Mouse (Mus musculus): ENCODE results near the gene Fbxl15. TPM values are rescaled to one million over a fixed set of nuclear protein-coding genes. Genes with fewer than 3 reads are reported as not detected.
A peak's percentile ranks its signal among the peaks of the same experiment; 100 is the strongest.

Gene Fbxl15
- total RNA-seq, 4 experiments from 2014 or later, result 23.7 to 27.6 (median 25.1) TPM

DNA sequence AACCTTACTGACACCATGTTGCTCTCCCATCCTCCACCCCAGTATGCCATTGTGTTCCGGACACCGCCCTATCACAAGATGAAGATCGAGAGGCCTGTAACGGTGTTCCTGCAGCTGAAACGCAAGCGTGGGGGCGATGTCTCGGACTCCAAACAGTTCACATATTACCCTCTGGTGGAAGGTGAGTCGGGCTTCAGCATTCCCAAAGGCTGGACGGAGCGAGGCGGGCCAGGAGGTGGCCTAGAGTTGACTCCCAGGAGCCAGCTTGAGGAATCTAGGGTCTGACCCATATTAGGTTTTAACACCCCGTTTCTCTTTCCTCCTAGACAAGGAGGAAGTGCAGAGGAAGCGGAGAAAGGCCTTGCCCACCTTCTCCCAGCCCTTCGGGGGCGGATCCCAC, 19.7 kb upstream of the Fbxl15 start:
- DNase-seq (ENCODE audit: low spot score in 2 of 2), result no peak

DNA sequence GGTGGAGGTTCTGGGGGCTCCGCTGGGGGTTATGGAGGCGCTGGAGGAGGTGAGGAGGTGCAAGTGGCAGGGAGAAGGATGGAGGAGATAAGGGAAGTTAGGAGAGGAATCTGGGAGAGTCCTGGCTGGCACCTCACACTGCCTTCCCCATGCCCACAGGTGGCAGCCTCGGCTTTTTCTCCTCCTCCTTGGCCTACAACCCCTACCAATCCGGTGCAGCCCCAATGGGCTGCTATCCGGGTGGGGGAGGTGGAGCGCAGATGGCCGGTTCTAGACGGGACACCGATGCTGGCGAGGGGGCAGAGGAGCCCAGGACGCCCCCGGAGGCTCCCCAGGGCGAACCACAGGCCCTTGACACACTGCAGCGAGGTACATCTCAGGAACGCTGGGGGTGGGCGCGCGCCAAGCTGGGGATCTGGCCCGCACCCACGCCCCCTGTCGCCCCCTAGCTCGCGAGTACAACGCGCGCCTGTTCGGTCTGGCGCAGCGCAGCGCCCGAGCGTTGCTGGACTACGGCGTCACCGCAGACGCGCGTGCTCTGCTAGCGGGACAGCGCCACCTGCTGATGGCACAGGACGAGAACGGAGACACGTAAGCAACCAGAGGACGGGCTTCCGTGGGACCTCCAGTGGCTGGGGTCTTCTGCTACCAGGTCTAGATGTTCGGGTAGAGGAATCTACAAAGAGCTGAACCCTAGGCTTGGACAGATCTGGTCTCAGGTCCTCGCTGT, 19.1 kb upstream of the Fbxl15 start:
- peak; percentile 62 to 83 for DNase-seq (ENCODE audit: low spot score in 2 of 2)

DNA sequence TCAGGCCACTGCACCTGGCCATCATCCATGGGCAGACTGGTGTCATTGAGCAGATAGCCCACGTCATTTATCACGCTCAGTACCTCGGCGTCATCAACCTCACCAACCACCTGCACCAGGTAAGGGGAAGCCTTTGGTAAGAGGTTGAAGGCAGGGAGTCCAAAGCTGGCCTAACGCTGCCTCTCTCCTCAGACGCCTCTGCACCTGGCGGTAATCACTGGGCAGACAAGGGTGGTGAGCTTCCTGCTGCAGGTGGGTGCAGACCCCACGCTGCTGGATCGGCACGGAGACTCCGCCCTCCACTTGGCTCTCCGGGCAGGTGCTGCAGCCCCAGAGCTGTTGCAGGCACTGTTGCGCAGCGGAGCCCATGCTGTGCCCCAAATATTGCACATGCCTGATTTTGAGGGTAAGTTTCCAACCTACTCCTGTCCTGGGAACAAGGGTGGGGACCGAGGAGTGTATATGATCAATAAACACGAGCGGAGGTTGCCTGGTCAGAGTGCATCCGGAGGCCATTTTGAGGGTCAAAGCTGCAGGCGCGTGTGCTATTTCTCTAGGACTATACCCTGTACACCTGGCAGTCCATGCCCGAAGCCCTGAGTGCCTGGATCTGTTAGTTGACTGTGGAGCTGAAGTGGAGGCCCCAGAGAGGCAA, 18.2 kb upstream of the Fbxl15 start:
- DNase-seq (ENCODE audit: low spot score in 2 of 2), result peak in 1 of 2 experiments; percentile 12

DNA sequence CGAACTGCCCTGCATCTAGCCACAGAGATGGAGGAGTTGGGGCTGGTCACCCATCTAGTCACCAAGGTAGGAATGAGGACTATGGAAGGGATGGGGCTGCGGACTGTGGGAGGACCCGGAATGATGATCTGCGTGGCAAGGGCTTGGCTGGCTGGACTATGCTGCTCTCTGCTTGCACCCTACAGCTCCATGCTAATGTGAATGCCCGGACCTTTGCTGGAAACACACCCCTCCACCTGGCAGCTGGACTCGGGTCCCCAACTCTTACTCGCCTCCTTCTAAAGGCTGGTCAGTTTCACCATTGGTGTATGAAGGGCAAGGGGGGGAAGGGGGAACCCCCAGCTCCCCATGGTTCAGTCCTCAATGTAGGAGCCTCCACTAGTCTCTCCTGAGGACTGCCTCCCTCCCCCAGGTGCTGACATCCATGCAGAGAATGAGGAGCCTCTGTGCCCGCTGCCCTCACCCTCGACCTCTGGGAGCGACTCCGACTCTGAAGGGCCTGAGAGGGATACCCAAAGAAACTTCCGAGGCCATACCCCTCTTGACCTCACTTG, 17.6 kb upstream of the Fbxl15 start:
- peak in 1 of 2 experiments; percentile 21 for DNase-seq (ENCODE audit: low spot score in 2 of 2)

DNA sequence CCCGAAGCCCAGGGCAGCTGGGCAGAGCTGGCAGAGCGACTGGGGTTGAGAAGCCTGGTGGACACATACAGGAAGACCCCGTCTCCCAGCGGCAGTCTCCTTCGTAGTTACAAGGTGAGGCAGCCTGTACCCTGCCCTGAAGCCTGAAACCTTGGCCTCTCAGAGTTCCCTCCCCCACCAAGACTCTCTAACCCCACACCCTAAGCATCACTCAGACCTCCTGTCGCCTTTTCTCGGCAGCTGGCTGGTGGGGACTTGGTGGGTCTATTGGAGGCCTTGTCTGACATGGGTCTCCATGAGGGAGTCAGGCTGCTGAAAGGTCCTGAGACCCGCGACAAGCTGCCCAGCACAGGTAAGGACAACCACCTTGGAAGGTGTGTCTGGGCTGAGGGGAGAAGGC, 16.6 kb upstream of the Fbxl15 start:
- no peak for DNase-seq (ENCODE audit: low spot score in 2 of 2)

DNA sequence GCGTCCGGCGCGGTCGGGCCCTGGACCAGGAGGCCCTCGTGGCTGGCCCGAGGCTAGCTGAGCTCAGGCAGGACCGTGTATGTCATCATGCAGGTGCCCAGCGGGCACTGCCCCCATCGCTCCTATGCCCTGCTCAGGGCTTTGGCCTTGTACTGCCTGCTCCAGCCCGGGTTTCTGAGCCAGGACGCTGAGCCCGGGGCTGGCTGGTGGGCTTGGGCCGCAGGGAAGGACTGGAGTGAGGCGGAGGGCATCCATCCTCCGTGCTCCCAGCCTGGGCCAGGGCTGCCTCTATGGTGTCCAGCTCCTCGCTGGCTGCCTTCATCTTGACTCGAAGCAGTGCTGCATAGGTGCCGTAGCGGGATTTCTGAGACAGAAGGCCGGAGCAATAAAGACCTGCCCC, 15.4 kb upstream of the Fbxl15 start:
- peak in 1 of 2 experiments; percentile 9 for DNase-seq (ENCODE audit: low spot score in 2 of 2)

DNA sequence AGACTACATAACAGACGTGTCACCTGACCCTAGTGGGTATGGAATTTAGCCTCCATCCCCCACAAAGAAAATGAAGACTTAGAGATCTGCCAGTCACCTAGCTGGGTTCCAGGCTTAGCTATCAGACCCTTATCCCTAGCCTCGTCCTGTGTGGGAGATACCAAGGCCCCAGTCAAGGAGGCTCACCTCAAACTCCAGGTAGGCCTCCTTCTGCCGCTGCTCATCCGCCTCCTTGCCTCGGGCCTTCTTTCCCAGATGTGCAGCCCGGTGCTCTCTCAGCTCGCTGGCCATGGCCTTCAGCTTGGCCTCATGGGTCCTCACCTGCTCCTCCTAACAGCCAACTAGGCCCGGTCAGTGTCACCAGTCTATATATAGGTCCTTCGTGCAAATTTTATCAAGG, 14.9 kb upstream of the Fbxl15 start:
- peak in 1 of 2 experiments; percentile 10 for DNase-seq (ENCODE audit: low spot score in 2 of 2)

DNA sequence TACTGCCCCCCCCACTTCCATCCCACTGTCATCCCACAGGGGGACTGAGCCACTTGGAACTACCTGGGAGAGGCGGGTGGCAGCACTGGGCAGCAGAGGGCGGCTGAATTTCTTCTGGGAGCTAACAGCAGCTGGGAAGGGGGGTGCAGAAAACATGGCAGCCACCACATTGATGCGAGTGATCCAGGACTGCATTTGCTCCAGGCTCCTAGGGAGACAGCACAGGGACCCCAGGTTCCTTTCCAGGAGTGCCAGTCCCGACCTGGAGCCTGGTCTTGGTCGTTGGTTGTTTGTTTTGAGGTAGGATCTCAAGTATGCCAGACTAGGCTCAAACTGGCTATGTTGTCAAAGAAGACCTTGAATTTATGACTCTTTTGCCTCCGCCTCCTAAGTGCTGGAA, 14.4 kb upstream of the Fbxl15 start:
- DNase-seq (ENCODE audit: low spot score in 2 of 2), result no peak

DNA sequence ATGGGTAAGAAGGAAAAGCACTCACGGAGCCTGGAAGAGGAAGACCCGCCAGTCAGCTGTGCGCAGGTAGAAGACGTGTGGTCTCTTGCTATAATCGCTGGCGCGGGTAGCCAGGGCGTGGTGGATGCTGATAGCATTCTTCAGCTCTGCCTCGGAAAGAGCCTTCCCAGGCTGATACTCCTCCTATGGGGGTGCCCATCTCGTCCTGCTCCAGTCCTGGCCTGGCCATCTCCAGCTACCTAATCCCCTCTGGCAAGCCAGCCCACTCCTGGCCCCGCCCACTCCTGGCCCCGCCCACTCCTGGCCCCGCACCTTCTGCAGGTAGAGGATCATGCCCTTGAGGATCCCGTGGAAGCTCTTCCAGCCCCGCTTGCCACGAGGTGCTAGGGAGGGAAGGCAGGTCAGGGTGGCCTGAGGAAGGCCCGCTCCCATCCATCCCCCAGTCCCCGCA, 13.8 kb upstream of the Fbxl15 start:
- DNase-seq (ENCODE audit: low spot score in 2 of 2), result peak in 1 of 2 experiments; percentile 29

DNA sequence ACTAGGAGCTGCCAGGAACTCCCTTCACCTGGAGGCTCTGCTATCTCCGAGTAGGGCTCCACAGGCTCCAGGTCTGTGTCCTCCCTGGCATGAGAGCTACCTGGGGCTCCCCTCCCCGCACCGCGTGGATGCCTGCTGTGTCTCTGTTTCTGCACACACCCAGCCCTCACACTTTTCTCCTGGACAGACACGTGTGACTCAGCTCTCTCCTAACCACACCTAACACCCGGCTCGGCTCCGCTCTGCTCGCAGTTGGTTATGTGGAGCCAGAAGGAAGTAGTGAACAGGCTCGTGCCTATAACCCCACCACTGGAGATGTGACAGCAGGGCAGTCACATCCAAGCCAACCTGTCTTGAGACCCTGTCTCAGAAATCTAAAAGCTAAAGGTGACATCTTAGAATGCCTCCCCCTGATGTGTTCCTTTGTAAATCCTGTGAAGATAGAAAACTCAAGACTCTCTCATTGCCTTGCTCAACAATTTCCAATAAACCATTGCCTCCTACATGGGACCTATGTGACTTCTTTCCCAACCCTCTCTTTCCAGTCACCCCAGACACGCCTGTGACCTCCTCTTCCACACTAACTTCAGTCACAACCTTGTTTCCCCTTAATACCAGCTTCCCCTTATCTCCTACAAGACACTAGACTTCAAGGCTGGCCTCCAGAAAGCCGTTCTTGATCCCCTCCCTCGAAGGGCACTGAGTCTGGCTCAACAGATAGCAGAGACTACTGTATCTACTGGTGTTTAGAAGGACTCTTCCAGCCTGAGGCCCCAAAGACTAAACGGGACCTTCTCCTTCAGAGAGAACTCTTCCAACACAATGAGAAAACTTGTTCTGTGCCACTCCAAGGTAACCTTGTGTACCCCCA, 12.9 kb upstream of the Fbxl15 start:
- DNase-seq (ENCODE audit: low spot score in 2 of 2), result no peak

DNA sequence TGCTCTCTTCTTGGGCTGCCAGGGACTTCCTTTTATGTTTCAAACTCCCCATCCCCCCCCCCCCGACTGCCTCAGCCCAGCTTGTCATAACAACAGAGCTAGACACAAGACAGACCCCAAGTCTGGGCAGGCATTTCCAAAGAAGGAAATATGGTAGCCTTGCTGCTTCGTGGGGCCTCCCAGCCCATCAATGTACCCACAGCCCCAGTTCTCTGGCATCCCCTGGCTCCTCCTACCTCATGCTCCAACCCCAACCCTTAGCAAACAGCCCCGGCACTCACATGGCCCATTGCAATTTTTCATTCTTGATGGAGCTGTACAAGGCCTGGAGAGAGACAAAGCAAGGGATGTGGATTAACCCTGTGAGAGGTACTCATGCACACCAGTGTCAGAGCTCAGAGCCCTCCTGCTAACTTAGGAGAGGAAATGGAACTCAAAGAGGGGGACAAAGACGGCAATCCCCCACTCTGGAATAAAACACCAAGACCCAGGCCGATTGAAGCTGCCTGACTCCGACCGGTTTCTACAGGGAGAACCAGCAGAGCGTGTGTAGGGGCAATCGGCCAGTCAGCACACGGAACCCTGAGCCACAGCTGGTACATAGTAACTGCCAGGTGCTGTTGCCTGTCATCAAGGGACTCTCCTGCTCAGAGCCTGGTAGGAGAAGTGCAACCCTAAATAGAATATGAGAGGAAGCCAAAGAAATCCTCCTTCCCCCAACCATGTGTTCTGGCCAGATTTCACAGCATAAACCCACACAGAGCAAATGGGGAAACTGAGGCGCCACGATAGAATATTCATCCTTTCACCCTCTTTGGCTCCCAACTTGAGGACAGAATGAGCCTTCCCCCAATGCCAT, 12.0 kb upstream of the Fbxl15 start:
- DNase-seq (ENCODE audit: low spot score in 2 of 2), result peak; percentile 4 to 23

DNA sequence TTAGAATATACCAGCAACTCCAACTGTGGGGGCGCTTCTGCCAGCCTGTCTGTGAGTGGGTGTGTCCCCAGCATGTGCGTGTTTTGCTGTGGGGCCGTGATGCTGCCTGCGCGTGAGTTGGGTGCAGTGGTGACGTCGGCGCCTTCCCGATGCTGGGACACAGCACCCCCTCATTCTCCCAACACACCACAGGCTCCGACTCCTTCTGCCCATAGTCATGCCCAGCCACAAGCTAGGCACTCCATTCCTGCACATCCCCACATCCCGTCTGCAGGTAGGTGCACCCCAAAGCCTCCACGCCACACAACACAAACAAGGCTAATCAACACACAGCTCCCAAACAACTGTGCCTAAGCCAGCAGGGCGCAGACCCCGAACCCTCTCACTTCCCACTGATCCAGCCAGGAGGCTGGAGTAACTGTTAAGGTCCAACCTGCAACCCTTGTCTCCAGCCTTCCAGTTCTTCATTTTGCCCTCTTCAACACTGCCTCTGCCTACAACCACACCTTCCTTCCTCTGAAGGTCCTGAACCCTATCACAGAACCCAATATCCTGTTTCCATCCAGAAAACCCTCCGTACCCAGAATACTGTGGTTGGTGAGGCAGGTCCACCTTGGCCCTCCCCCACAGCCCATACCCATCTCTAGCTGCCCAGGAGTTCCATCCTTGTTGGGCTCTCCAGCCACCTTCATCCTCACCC, 11.0 kb upstream of the Fbxl15 start:
- peak; percentile 63 to 89 for DNase-seq (ENCODE audit: low spot score in 2 of 2)

DNA sequence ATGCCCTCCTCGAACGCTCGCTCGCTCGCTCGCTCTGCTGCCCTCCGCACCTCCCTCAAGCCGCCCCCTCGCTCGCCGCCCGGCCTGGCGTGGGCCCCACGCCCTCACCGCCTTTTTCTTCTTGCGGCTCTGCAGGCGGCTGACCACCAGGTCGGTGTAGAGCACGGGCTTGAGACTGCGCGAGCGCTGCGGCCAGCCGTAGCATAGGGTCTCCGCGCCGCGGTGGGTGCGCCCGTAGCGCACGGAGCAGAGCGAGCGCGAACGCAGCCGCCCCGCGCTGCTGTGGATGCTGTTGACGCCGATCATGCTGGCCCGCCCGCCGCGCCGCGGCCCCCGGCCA, 10.5 kb upstream of the Fbxl15 start:
- DNase-seq (ENCODE audit: low spot score in 2 of 2), result peak; percentile 7 to 21

DNA sequence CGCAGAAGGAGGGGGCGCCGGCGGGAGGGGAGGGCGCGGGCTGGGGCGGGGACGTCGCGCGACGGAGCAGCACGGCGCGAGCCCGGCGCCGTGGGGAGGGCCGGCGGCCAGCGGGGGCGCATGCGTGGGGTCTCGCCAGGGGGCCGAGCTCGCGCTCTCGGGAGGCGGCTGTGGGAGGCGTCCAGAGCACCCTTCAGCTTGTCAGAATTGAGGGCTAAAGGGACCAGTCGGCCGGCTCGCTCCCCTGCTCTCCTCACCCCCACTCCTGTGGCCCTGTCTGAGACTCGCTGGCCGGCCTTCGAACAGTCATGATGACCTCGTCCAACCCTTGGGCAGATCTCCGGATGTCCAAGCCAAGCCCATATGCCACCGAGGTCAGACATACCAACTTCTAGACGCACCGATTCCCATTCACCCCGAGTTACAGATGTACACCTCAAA, 9.9 kb upstream of the Fbxl15 start:
- DNase-seq (ENCODE audit: low spot score in 2 of 2), result peak; percentile 43 to 45

DNA sequence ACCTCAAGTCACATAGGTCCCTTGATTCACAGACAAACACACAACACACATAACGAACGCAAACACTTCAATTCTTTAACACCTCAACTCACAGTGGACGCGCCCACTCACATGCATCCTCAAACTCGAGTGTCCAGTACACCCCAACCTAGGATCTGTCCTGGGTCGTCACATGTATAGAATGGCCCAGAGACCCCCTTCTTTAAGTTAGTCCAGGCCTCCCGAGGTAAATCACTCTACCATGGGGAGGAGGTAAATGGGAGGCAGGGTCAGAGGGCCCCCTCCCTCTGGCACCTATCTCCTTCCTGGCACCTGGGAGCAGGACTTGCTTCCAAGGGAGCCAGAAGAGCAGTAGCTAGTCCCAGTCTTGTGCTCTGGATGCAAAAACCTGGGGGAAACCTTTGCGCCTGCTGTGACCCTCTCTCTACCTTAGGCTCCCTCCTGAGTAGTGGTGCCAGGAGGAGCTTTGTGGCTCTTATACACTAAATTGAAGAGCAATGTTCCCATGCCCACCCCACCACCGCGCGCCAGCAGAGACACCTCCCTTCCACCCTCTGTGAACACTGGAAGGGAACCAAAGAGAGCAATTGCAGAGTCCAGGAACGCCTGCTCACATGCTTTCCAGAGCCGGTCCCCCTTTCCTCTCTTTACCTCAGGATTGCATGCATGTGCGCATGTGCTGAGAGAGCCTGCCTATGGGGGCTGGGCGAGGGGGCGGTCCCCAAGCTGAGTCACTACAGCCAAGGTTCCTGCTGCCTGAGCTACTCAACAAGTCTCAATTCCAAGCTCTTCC, 9.2 kb upstream of the Fbxl15 start:
- DNase-seq (ENCODE audit: low spot score in 2 of 2), result peak; percentile 69 to 96

DNA sequence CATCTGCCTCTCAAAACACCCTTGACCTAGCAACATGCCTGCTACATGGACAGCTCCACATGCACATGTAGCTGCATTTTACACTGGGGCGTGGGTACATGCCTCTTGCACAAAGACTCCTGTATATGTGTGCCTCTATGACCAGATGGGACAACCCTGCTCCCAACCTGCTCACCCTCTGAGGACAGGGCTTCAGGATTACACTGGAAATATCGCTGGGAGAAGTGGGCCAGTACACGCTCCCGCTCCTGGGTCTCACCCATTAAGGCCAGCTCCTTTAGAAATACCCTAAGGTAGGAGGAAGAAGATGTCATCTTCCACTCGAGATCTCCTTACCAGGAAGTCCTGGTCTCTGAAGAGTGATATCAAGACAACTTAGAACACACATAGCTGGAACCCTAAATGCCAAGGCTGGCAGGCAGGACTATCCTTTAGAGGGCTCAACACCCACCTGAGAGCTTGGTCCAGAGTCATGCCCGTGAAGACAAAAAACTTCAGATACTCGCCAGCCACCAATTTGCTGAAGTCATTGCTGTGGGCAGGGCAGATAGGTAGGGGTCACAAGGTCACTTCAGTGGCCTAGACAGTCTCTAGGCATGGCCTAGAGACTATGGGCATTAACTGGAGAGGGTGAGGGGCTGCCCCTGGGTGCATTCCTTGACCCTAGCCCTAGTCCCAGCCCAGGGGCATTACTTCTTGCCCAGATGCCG, 7.8 kb upstream of the Fbxl15 start:
- DNase-seq (ENCODE audit: low spot score in 2 of 2), result peak in 1 of 2 experiments; percentile 18

DNA sequence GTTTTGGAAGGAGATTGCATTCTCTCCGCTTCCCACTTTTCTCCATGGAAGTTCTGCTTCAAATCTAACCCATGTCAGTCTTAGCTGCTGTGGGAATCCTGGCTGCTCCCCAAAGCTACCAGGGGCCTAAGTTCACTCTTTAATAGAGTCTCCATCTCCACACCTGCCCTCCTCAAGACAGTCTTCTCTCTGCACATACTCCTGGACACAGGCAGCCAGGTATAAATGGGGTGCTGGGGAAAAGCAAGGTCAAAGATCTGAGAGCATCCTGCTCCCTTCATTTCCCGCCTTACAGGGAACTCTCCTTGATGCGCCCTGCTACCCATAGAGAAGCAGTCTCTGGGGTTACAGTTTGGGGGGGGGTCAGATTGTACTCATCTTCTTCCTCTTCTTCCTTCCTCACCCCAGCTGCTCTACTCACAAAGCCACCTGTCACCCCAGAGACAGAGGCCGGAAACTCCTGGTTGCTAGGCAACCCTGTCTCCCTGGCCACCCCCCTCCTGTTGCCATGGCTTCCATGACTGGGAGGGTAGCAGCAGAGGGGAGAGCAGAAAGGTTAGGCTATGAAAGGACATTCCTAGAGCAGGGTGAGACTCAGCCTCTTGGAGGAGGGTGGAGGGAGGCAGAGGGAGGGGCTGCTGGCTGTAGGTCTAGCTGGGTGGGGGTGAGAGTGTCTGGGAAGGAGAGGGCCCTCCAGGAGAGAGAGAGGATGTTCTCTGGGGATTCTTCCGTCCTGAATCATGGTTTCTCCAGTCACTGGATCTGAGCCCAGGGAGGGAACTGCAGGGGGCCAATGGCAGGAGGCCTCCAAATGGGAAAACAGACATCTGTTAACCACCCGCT, 6.7 kb upstream of the Fbxl15 start:
- peak; percentile 12 to 52 for DNase-seq (ENCODE audit: low spot score in 2 of 2)
